Mouse (Mus musculus) hindbrain, embryonic 14.5 days (tissue): ENCODE measurements at regions not wholly inside any gene's neighbourhood (a gene's known extent, or its start where the extent isn't known, plus 50 kb on each side); places are given as distances from the start of the nearest gene placed in this dataset.

Experiments used
- ATAC-seq: fragments of 200-750 bp; cut with Nextera tagmentation; 2 replicates; pipeline ENCODE4 v1.8.0; 2017; ENCODE audit warnings: moderate number of reproducible peaks, mild to moderate bottlenecking, moderate TSS enrichment, moderate library complexity; ENCODE audit not compliant: low FRiP score
- DNase-seq: peaks from one replicate; pipeline ENCODE4 v3.0.0-alpha.2; 2015; ENCODE audit warnings: low spot score
- H3K27ac ChIP-seq: fragments of 300-500 bp; sonication (generic); 2 replicates; pipeline ENCODE4 v1.5.1; 2014; ENCODE audit warnings: mild to moderate bottlenecking, moderate library complexity
- H3K27me3 ChIP-seq: fragments of 300-500 bp; sonication (generic); 2 replicates; pipeline ENCODE4 v1.6.1; 2014; ENCODE audit warnings: mild to moderate bottlenecking, low read length, mixed read lengths; ENCODE audit not compliant: control insufficient read depth, insufficient read depth
- H3K36me3 ChIP-seq: fragments of 300-500 bp; sonication (generic); replicated peaks from 2 replicates; pipeline ENCODE4 v1.6.1; 2014; ENCODE audit not compliant: control insufficient read depth, insufficient read depth
- H3K4me1 ChIP-seq: fragments of 300-500 bp; sonication (generic); replicated peaks from 2 replicates; pipeline ENCODE4 v1.6.1; 2014; ENCODE audit warnings: antibody characterized with exemption, low read length, mixed read lengths; ENCODE audit not compliant: control insufficient read depth, insufficient read depth
- H3K4me2 ChIP-seq: fragments of 300-500 bp; sonication (generic); replicated peaks from 2 replicates; pipeline ENCODE4 v1.6.1; 2014; ENCODE audit warnings: mild to moderate bottlenecking, moderate library complexity
- H3K4me3 ChIP-seq: fragments of 300-500 bp; sonication (generic); replicated peaks from 2 replicates; pipeline ENCODE4 v1.5.1; 2014; ENCODE audit warnings: mild to moderate bottlenecking, low read length
- H3K9ac ChIP-seq: fragments of 300-500 bp; sonication (generic); 2 replicates; pipeline ENCODE4 v1.6.1; 2014
- H3K9me3 ChIP-seq: fragments of 300-500 bp; sonication (generic); 2 replicates; pipeline ENCODE4 v1.6.1; 2016; ENCODE audit warnings: low read length; ENCODE audit not compliant: control insufficient read depth
- WGBS: fragments of 180-500 bp; shearing (Covaris S2); extraction: QIAGEN DNeasy Blood & Tissue Kit; methylation state at CpG from one replicate; pipeline ENCODE4 v1.1.7; 2014; 5-methylcytosine and 5-hydroxymethylcytosine counted together

DNA sequence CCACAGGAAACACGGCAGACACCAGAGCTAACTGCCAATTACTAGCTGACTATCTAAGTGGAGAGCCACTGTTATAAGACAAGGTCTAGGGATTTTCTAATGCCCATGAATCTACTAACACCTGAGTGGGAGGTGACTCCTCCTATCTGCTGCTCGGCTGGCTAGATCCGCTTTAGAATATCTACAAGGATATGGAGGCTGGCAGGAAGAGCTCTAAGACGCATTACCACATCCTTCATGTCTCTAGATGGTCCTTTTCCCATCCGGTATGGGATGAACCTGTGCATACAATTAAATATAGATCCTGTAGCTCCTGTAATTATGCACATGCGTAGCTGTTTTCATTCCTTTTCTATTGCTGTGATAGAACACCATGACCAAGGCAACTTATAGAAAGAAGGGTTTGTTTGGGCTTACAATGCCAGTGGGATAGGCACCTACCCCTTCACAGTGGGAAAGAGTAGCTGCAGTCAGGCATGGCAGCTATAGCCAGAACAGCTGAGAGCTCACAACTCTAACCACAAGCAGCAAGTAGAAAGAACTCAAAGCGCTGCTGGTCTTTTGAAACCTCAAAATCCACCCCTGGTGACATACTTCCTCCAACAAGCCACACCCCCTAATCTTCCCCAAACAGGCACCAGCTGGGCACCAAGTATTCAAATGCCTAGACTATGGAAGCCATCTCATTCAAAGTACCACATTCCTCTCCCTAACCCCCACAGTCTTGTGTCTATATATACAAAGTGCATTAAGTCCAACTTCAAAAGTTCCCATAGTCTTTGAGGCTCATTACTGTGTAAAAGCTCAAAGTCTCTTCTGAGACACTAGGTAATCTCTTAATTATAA lies 319.3 kb downstream of the H2al1j start:
- no peak overlapping the region for H3K4me2 ChIP-seq
- DNase-seq (no peak), ATAC-seq (no peak)
- no peaks in the 10 kb centered on the region for H3K4me1 ChIP-seq
- no peaks in the 10 kb centered on the region for H3K27me3 ChIP-seq
- H3K36me3 ChIP-seq: no peaks in the 10 kb centered on the region
- H3K27ac ChIP-seq: no peak overlapping the region
- peaks cover 13% of the 10 kb centered on the region; the same call in 1 of the 2 replicates for H3K9me3 ChIP-seq
- no peak overlapping the region for H3K4me3 ChIP-seq
- WGBS: 92% methylated on average over 7 of the region's 7 CpGs
- no peak overlapping the region for H3K9ac ChIP-seq

DNA sequence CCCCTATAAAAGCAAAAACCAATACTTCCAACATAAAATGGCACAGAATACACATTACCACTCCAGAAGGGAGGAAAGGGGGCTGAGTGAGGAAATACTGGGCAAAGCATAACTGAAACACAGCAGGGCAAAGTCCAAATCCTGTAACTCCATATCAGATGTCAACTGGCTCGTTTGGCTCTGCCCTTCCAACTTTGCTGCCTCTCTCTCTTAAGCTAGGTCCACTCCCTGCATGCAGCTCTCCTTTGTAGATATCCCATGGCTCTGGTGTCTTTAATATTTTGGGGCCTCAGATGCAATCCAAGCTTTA lies 319.9 kb downstream of the H2al1j start:
- peaks cover 13% of the 10 kb centered on the region; the same call in 1 of the 2 replicates for H3K9me3 ChIP-seq

DNA sequence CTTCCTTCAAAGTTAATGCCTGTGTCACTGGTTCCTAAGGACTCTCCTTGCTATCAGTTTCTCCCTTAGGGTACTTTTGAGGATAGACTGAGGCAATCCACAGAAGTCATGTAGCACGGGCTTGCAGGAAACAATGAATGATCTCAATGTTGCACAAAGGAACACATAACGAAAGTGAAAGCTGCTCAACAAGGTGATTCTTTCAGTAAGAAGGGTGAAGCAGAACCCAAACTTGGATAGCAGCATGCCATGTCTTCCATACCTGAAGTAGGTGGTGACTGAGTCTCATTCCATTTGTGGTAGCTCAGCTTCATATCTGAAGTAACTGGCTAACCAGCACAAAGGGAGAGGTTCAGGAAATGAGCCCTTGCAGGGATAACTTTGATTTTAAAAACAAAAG lies 325.7 kb downstream of the H2al1j start:
- H3K4me3 ChIP-seq: no peak overlapping the region
- H3K27ac ChIP-seq: no peak overlapping the region
- H3K9ac ChIP-seq: no peak overlapping the region
- 91% methylated on average over 2 of the region's 2 CpGs for WGBS
- ATAC-seq (no peak), DNase-seq (no peak)
- no peaks in the 10 kb centered on the region for H3K36me3 ChIP-seq
- no peaks in the 10 kb centered on the region for H3K4me1 ChIP-seq
- peaks cover 5% of the 10 kb centered on the region; the same call in 1 of the 2 replicates for H3K9me3 ChIP-seq
- no peak overlapping the region for H3K4me2 ChIP-seq
- H3K27me3 ChIP-seq: no peaks in the 10 kb centered on the region

More for the DNA sequence above, 319.9 kb downstream of the H2al1j start:
- ATAC-seq: no peak
- Histone ChIP-seq H3K4me2 (no peak overlapping the region), H3K9ac (no peak overlapping the region), H3K4me3 (no peak overlapping the region), H3K36me3 (no peaks in the 10 kb centered on the region), H3K27ac (no peak overlapping the region), H3K27me3 (no peaks in the 10 kb centered on the region), H3K4me1 (no peaks in the 10 kb centered on the region)
- DNase-seq: no peak
- WGBS: 67% methylated on average over 1 of the region's 1 CpGs

DNA sequence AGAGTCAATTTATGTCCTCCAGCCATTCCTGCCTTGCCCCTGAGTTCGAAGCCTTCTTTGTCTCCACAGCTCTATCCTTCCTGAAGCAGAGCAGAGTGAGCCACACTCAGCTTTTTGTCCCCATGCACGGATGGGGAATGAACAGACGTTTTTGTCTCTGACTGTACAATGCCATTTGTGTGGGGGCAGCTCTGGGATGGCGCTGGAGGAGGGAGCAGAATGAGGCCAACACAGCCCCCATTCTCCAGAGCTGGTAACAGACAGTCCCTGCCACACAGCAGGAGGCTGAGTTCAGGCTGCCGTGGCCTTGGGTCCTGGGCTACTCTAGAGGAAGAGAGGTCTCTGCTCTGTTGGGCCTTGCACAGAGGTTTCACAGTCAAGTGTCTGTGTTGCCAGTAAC lies 327.4 kb downstream of the H2al1j start:
- H3K4me2 ChIP-seq: no peak overlapping the region
- no peaks in the 10 kb centered on the region for H3K36me3 ChIP-seq
- no peaks in the 10 kb centered on the region for H3K9me3 ChIP-seq
- no peak overlapping the region for H3K27ac ChIP-seq
- H3K4me1 ChIP-seq: no peaks in the 10 kb centered on the region
- no peak overlapping the region for H3K9ac ChIP-seq
- DNase-seq: no peak
- no peak for ATAC-seq
- H3K27me3 ChIP-seq: no peaks in the 10 kb centered on the region
- no peak overlapping the region for H3K4me3 ChIP-seq
- 53% methylated on average over 5 of the region's 5 CpGs for WGBS

DNA sequence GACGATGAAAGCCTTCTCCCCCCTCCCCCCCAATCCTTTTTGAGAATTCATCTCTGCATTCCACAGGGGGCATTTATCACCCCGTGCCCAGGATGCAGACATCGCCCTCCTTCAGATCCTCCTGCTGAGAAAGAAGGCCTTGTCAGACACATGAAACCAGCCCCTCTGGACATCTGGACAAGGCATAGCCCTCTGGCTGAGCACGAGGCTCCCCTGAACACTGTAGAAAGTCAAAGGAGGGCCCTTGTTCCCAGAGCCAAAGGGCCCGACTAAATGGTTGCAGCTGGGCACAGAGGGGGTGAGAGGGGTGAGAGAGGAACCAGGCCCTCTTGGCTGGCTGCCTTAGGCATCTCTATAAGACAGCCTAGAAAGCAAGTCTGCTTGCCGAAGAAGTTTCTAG lies 327.8 kb downstream of the H2al1j start:
- Histone ChIP-seq H3K27me3 (no peaks in the 10 kb centered on the region), H3K27ac (no peak overlapping the region), H3K36me3 (no peaks in the 10 kb centered on the region), H3K4me3 (no peak overlapping the region), H3K9ac (no peak overlapping the region), H3K4me2 (no peak overlapping the region), H3K4me1 (no peaks in the 10 kb centered on the region), H3K9me3 (no peaks in the 10 kb centered on the region)
- DNase-seq: no peak
- no peak for ATAC-seq
- 37% methylated on average over 6 of the region's 6 CpGs for WGBS

DNA sequence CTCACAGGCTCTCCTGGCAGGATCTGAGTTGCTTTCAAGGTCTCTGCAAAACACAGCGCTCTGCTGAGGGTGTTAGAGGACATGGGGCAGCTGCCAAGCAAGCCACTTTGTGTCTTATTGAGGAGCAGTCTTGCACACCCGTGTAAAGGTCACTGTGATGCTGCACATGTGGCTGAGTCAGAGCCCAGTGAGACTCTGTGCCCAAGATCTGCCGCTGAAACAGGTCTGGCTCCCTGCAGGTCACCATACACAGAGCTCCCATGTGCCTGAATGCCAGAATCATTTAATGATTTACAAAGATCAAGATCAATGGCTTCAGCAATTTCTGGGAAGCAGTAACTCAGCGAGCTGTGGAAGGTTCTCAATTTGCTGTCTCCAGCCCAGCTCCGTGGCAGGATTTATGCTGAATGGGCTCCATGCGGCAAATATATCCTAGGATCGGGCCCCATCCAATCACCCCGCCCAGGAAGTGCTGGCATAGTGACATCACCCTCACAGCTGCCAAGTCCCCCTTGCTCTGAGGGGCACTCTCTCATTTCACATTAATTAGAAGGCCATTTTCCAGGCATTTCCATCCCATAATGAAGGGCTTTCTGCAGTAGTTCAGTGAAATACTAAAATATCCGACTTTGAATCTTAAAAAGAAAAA lies 330.1 kb downstream of the H2al1j start:
- Histone ChIP-seq H3K4me1 (no peaks in the 10 kb centered on the region), H3K4me3 (no peak overlapping the region), H3K9ac (no peak overlapping the region), H3K4me2 (no peak overlapping the region), H3K9me3 (no peaks in the 10 kb centered on the region), H3K36me3 (no peaks in the 10 kb centered on the region), H3K27me3 (0 out of 2 replicates have a peak, but pooled peaks cover 8% of the 10 kb centered on the region), H3K27ac (no peak overlapping the region)
- WGBS: 42% methylated on average over 9 of the region's 9 CpGs
- DNase-seq (no peak), ATAC-seq (no peak)

DNA sequence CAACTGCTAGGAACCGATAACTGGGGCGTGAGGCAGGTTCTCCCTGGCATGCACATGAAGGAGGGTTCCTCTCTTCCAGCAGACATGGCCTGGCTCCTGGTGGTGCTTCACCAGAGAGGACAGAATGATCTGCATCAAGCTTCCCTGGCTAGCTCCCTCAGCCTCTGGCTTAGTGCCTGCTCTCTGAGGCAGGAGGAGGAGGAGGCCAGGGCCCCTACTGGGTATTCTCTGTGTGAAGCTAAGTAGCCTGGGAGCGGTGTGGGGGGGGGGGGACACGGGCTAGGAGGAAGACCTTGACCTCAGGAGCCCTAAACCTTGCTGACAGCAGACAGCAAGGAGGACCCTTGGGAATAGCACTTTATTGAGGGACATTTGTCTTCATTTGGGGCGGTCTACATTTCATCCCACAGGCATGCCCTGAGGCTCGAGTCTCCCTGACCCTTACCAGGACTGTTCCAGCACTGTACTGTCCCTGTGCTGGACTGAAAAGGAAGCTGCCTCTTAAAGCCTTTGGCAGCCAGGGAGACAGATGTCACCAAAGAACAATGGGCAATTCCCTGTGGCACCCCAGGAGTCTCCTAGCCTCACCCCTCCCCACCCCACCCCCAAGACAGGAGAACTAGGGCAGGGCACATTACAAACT lies 335.7 kb downstream of the H2al1j start:
- Histone ChIP-seq H3K4me3 (no peak overlapping the region), H3K9me3 (no peaks in the 10 kb centered on the region), H3K4me1 (peaks cover 9% of the 10 kb centered on the region; the same call in 1 of the 2 replicates), H3K4me2 (no peak overlapping the region), H3K27ac (no peak overlapping the region), H3K36me3 (no peaks in the 10 kb centered on the region), H3K9ac (no peak overlapping the region), H3K27me3 (peaks cover 15% of the 10 kb centered on the region; the same call in 1 of the 2 replicates)
- no peak for DNase-seq
- 24% methylated on average over 6 of the region's 6 CpGs for WGBS
- peak; percentile 44; the same call in 1 of the 2 replicates for ATAC-seq

DNA sequence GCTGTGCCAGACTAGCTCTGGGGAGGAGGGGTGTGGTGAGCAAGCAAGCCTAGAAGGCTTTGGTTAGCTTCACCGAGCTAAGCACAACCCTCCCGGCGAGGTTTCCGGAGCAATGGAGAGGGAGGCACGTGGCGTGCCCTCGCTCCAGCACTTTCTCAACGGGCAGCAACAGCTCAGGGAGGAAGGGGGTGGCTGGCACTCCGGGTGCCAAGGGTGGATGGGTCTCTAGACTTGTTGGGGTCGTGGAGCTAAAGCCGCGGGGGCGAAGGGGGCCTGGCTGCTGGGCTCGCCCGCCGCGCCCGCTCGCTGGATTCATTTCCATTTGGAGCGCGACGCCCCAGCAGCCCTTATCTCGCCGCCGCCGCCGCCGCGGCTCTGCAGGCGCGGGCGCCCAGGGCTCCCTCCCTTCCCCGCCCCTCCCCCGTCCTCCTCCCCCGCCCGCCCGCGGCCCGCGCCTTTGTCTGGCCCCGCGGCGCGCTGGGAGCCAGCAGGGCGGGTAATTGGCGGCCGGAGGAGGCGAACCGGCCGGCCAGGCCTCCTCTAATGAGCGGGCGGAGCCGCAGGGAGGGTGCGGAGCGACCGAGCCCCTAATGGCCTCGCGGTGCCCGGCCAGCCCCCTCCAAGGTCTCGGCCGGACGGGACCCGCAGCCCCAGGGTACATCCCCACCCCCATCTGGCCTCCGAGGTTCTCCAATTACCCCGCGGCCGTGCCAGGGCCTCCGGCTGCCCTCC lies 336.9 kb downstream of the H2al1j start:
- WGBS: 19% methylated on average over 21 of the region's 68 CpGs
- no peak for DNase-seq
- H3K9ac ChIP-seq: peak overlapping the region; percentile 78
- H3K4me2 ChIP-seq: peak overlapping the region; percentile 77
- H3K36me3 ChIP-seq: no peaks in the 10 kb centered on the region
- H3K4me3 ChIP-seq: peak overlapping the region; percentile 36
- peaks cover 15% of the 10 kb centered on the region; the same call in 1 of the 2 replicates for H3K27me3 ChIP-seq
- H3K9me3 ChIP-seq: no peaks in the 10 kb centered on the region
- peaks cover 9% of the 10 kb centered on the region; the same call in 1 of the 2 replicates for H3K4me1 ChIP-seq
- peak overlapping the region; percentile 87 for H3K27ac ChIP-seq
- peak; percentile 85 for ATAC-seq
